Mouse (Mus musculus): Measurements from ENCODE around the gene Ogdhl.

Ogdhl gene

GRCm38 (mm10) chr14:32380099-32380480 is 58.3 kb downstream of the Ogdhl start:
- no peak for DNase-seq (ENCODE audit: low read depth, low spot score)

DNA sequence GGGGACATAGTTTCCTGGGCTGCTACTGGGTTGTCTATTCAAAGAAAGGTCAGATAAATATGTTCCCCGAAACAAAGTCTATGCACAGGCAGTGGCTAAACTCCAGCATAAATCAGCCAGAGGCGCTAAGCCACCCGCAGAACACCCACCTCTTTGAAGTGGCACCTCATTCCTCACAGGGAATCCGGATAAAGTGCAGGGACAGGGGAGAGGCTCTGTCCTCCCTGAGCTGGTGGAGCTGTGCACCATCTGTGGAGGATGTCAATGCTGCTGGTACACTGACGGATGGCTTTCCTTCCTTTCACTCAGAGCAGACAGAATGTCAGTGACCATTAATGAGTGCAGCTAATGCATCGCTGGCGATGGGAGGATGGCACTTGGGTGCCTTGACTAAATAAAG is 59.2 kb downstream of the Ogdhl start:
- DNase-seq (ENCODE audit: low read depth, low spot score): no peak

DNA sequence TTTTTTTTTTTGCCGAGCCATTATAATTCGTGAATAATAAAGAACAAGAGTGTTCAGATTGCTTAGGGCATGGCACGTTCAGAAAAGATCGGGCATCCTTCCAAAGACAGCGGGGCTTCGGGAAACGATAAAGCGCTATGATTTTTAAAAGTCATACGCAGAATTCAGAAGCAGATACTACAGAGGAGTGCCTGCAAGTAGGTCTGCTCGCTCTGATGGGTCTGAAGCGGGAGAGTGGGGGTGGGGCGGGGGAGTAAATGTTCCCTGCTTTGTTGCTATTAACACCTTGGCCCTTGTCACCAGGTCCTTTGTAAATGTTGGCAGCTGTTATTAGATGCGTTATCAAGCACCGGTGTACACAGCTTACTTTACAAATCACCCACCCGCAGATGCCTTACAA is 59.8 kb downstream of the Ogdhl start:
- no peak for DNase-seq (ENCODE audit: low read depth, low spot score)

- DNase-seq (ENCODE audit: low read depth, low spot score): peak; percentile 24
Measured at GRCm38 (mm10) chr14:32388196-32388595, 66.4 kb downstream of the Ogdhl start, which contains the start of gene 1700024G13Rik. Gene 1700024G13Rik, minus strand, starts transcription at chr14:32388391.
